Comparison of ENCODE assay signal across 16 mouse cellular contexts in genomic region chr7:71587626-71588025, GRCm38 (mm10).
DNase-seq lines count a peak whose midpoint lies in the region; ATAC-seq lines count a peak whose summit lies in the region.
"Had no signal": no experiment of that assay in that cellular context is flagged by ENCODE, and none has a peak within 500 bp of the region (broad histone marks: within the 10 kb centered on the region; RNA-seq: fewer than 3 reads in every experiment).

No protein-coding gene starts in this region.

- no peaks in the 10 kb centered on the region for H3K27me3 ChIP-seq in kidney, embryonic 16.5 days (ENCODE audit: insufficient read depth, low read length)
- H3K27me3 ChIP-seq: embryonic facial prominence, embryonic 13.5 days; forebrain, embryonic 13.5 days; liver, embryonic 15.5 days; megakaryocyte, embryonic 14.5 days had no signal

- H3K4me2 ChIP-seq in kidney, embryonic 16.5 days (replicated peaks; ENCODE audit: low read depth, low read length): no peak overlapping the region
- H3K4me2 ChIP-seq: embryonic facial prominence, embryonic 13.5 days; forebrain, embryonic 13.5 days; liver, embryonic 15.5 days had no signal

- WGBS in kidney, embryonic 16.5 days: 51% methylated on average over 5 of the region's 5 CpGs

- no peak overlapping the region for H3K9ac ChIP-seq in kidney, embryonic 16.5 days (replicated peaks; ENCODE audit: low read length)
- H3K9ac ChIP-seq: embryonic facial prominence, embryonic 13.5 days; forebrain, embryonic 13.5 days; liver, embryonic 15.5 days had no signal

- peak; percentile 45 for DNase-seq in adrenal gland, adult 2 months
- DNase-seq in adrenal gland, adult 18-20 months (ENCODE audit: low spot score in 2 of 2): no peak
- DNase-seq in adrenal gland, postnatal 25 days: peak; percentile 35
- DNase-seq in heart, postnatal 10 days: peak; percentile 61 to 67
- no peak for DNase-seq in cerebellum, adult 11 months
- no peak for DNase-seq in right cerebral cortex, adult 18-20 months
- DNase-seq in left cerebral cortex, postnatal 4 days: no peak
- DNase-seq: cerebellum, postnatal 25 days; layer of hippocampus, postnatal 36 days; retina, postnatal 1 day; thymus, postnatal 4 days had no signal

- no peak overlapping the region for H3K4me3 ChIP-seq in kidney, embryonic 16.5 days (ENCODE audit: low read length)
- H3K4me3 ChIP-seq: embryonic facial prominence, embryonic 13.5 days; forebrain, embryonic 13.5 days; liver, embryonic 15.5 days; megakaryocyte, embryonic 14.5 days had no signal

- H3K9me3 ChIP-seq in kidney, embryonic 16.5 days (ENCODE audit: low read length): no peaks in the 10 kb centered on the region
- H3K9me3 ChIP-seq: embryonic facial prominence, embryonic 13.5 days; forebrain, embryonic 13.5 days; liver, embryonic 15.5 days had no signal

- no peak overlapping the region; the same call in 1 of the 2 replicates for H3K27ac ChIP-seq in kidney, embryonic 16.5 days (ENCODE audit: low read length)
- H3K27ac ChIP-seq: embryonic facial prominence, embryonic 13.5 days; forebrain, embryonic 13.5 days; liver, embryonic 15.5 days had no signal

- ATAC-seq in kidney, embryonic 16.5 days (ENCODE audit: low FRiP score, low TSS enrichment): peak; percentile 27; the same call in 1 of the 2 replicates
- ATAC-seq: forebrain, embryonic 13.5 days had no signal

- no peaks in the 10 kb centered on the region for H3K36me3 ChIP-seq in kidney, embryonic 16.5 days (ENCODE audit: insufficient read depth, low read length)
- H3K36me3 ChIP-seq: embryonic facial prominence, embryonic 13.5 days; liver, embryonic 15.5 days had no signal

- H3K4me1 ChIP-seq in kidney, embryonic 16.5 days (ENCODE audit: insufficient read depth, low read length): peaks cover 4% of the 10 kb centered on the region; the same call in 1 of the 2 replicates
- H3K4me1 ChIP-seq: embryonic facial prominence, embryonic 13.5 days; forebrain, embryonic 13.5 days; liver, embryonic 15.5 days; megakaryocyte, embryonic 14.5 days had no signal

- intact Hi-C loops in heart, postnatal 10 days (cut with DNase I): loop anchor here (5.0 kb wide), 3 partner anchors 265 to 575 kb away; no protein-coding TSS in a partner anchor
- intact Hi-C loops in left cerebral cortex, postnatal 4 days (cut with DNase I): no loop called here

Comparison
In these comparisons a context has a peak if more than half of its experiments do, and no peak if none do; other contexts are left out.
1. DNase-seq: peak in adrenal gland, adult 2 months (single experiment), adrenal gland, postnatal 25 days (single experiment) and heart, postnatal 10 days (2 of 2); none in adrenal gland, adult 18-20 months (0 of 2), cerebellum, adult 11 months (single experiment), right cerebral cortex, adult 18-20 months (single experiment) and left cerebral cortex, postnatal 4 days (single experiment).